Mouse (Mus musculus) liver, adult (tissue): ENCODE results near the gene Serpinf2.

Experiments used
- GATA4 ChIP-seq: IDR thresholded peaks from 2 replicates; pipeline ENCODE4 v1.6.1; 2014; ENCODE audit warnings: mild to moderate bottlenecking, low read length; ENCODE audit not compliant: insufficient replicate concordance

Serpinf2 gene

GRCm38 (mm10) chr11:75399411-75399841, 40.0 kb downstream of the Serpinf2 start:
- no peak for TF ChIP-seq GATA4

GRCm38 (mm10) chr11:75397452-75397851, 41.9 kb downstream of the Serpinf2 start:
- no peak for TF ChIP-seq GATA4

- TF ChIP-seq GATA4 = no peak
Observed at GRCm38 (mm10) chr11:75395611-75396010, 43.8 kb downstream of the Serpinf2 start.
